Mouse (Mus musculus) kidney, embryonic 16.5 days (tissue): ENCODE data around the gene Xpr1. TPM values are rescaled to one million over a fixed set of nuclear protein-coding genes. Genes with fewer than 3 reads are reported as not detected.

Source experiments
- ATAC-seq: fragments of 200-750 bp; cut with Nextera tagmentation; 2 replicates; pipeline ENCODE4 v1.8.0; 2017; ENCODE audit warnings: moderate TSS enrichment; ENCODE audit not compliant: low FRiP score, low TSS enrichment
- H3K27ac ChIP-seq: fragments of 300-500 bp; sonication (generic); 2 replicates; pipeline ENCODE4 v1.5.1; 2014; ENCODE audit warnings: low read length
- H3K27me3 ChIP-seq: fragments of 300-500 bp; sonication (generic); 2 replicates; pipeline ENCODE4 v1.6.1; 2014; ENCODE audit warnings: low read length, control low read depth, mixed read lengths; ENCODE audit not compliant: insufficient read depth
- H3K36me3 ChIP-seq: fragments of 300-500 bp; sonication (generic); 2 replicates; pipeline ENCODE4 v1.6.1; 2014; ENCODE audit warnings: low read length, control low read depth, mixed read lengths; ENCODE audit not compliant: insufficient read depth
- H3K4me1 ChIP-seq: fragments of 300-500 bp; sonication (generic); 2 replicates; pipeline ENCODE4 v1.6.1; 2014; ENCODE audit warnings: low read length, control low read depth, mixed read lengths; ENCODE audit not compliant: insufficient read depth
- H3K4me2 ChIP-seq: fragments of 300-500 bp; sonication (generic); replicated peaks from 2 replicates; pipeline ENCODE4 v1.6.1; 2014; ENCODE audit warnings: low read depth, low read length
- H3K4me3 ChIP-seq: fragments of 300-500 bp; sonication (generic); 2 replicates; pipeline ENCODE4 v1.5.1; 2014; ENCODE audit warnings: mild to moderate bottlenecking, low read length
- H3K9ac ChIP-seq: fragments of 300-500 bp; sonication (generic); replicated peaks from 2 replicates; pipeline ENCODE4 v1.6.1; 2014; ENCODE audit warnings: low read length
- H3K9me3 ChIP-seq: fragments of 300-500 bp; sonication (generic); 2 replicates; pipeline ENCODE4 v1.6.1; 2016; ENCODE audit warnings: low read length, control low read depth
- WGBS: fragments of 180-500 bp; shearing (Covaris S2); extraction: QIAGEN DNeasy Blood & Tissue Kit; methylation state at CpG from one replicate; pipeline ENCODE4 v1.1.7; 2014; 5-methylcytosine and 5-hydroxymethylcytosine counted together
- polyA plus RNA-seq: library from polyadenylated mRNA; unstranded; fragments of >200 nt; fragmentation: Nextera tagmentation; extraction: Ambion mirVana; gene quantifications from 2 replicates; pipeline ENCODE4 v1.2.1, GENCODE M21; 2015

The Xpr1 gene
- polyA plus RNA-seq, 1 experiment from 2014 or later, result 9.2 TPM

GRCm38 (mm10) chr1:155238126-155238525 is 179.1 kb downstream of the Xpr1 start:
- Histone ChIP-seq H3K4me3 (no peak overlapping the region), H3K9ac (peak overlapping the region; percentile 35; the same call in 1 of the 2 replicates), H3K27me3 (no peaks in the 10 kb centered on the region), H3K9me3 (no peaks in the 10 kb centered on the region), H3K4me1 (peaks cover 57% of the 10 kb centered on the region), H3K4me2 (no peak overlapping the region), H3K27ac (peak overlapping the region; percentile 90), H3K36me3 (peaks cover 14% of the 10 kb centered on the region)
- 56% methylated on average over 5 of the region's 5 CpGs for WGBS
- ATAC-seq, result peak; percentile 57; the same call in 1 of the 2 replicates

- H3K4me2 ChIP-seq, result no peak overlapping the region
- WGBS, result 51% methylated on average over 11 of the region's 11 CpGs
- ATAC-seq, result peak; percentile 77
These were observed 179.8 kb downstream of the Xpr1 start for GRCm38 (mm10) chr1:155237390-155237789.

GRCm38 (mm10) chr1:155236306-155237024 is 180.8 kb downstream of the Xpr1 start:
- Histone ChIP-seq H3K27me3 (no peaks in the 10 kb centered on the region), H3K4me2 (no peak overlapping the region), H3K4me1 (peaks cover 69% of the 10 kb centered on the region), H3K9ac (no peak overlapping the region), H3K9me3 (no peaks in the 10 kb centered on the region), H3K4me3 (no peak overlapping the region), H3K36me3 (peaks cover 11% of the 10 kb centered on the region; the same call in 1 of the 2 replicates), H3K27ac (peak overlapping the region; percentile 90)
- ATAC-seq, result 0 out of 2 replicates have a peak, but pooled peaks have one; percentile 9
- WGBS, result 62% methylated on average over 13 of the region's 13 CpGs

More at GRCm38 (mm10) chr1:155237390-155237789, 179.8 kb downstream of the Xpr1 start:
- H3K9me3 ChIP-seq, result no peaks in the 10 kb centered on the region
- H3K27ac ChIP-seq, result peak overlapping the region; percentile 90
- H3K4me1 ChIP-seq, result peaks cover 62% of the 10 kb centered on the region
- peaks cover 14% of the 10 kb centered on the region for H3K36me3 ChIP-seq
- peak overlapping the region; percentile 35 for H3K9ac ChIP-seq
- H3K27me3 ChIP-seq, result no peaks in the 10 kb centered on the region
- no peak overlapping the region for H3K4me3 ChIP-seq

- WGBS, result 43% methylated on average over 2 of the region's 2 CpGs
- Histone ChIP-seq H3K9ac (no peak overlapping the region), H3K27ac (no peak overlapping the region), H3K4me2 (no peak overlapping the region), H3K9me3 (no peaks in the 10 kb centered on the region), H3K36me3 (peaks cover 4% of the 10 kb centered on the region; the same call in 1 of the 2 replicates), H3K4me3 (no peak overlapping the region), H3K27me3 (no peaks in the 10 kb centered on the region), H3K4me1 (peaks cover 74% of the 10 kb centered on the region)
- no peak for ATAC-seq
These were observed 181.6 kb downstream of the Xpr1 start for GRCm38 (mm10) chr1:155235641-155236040.

GRCm38 (mm10) chr1:155233931-155234607 is 183.1 kb downstream of the Xpr1 start:
- Histone ChIP-seq H3K27ac (peak overlapping the region; percentile 92), H3K9me3 (no peaks in the 10 kb centered on the region), H3K4me1 (peaks cover 83% of the 10 kb centered on the region), H3K4me3 (no peak overlapping the region), H3K27me3 (no peaks in the 10 kb centered on the region), H3K36me3 (no peaks in the 10 kb centered on the region), H3K9ac (peak overlapping the region; percentile 49; the same call in 1 of the 2 replicates), H3K4me2 (no peak overlapping the region)
- no peak for ATAC-seq
- WGBS, result 28% methylated on average over 14 of the region's 14 CpGs

- H3K27ac ChIP-seq, result peak overlapping the region; percentile 92
- ATAC-seq, result no peak
- no peaks in the 10 kb centered on the region for H3K27me3 ChIP-seq
- WGBS, result 67% methylated on average over 9 of the region's 9 CpGs
- H3K4me2 ChIP-seq, result no peak overlapping the region
- H3K36me3 ChIP-seq, result no peaks in the 10 kb centered on the region
- H3K9ac ChIP-seq, result no peak overlapping the region
- peaks cover 80% of the 10 kb centered on the region for H3K4me1 ChIP-seq
- H3K4me3 ChIP-seq, result no peak overlapping the region
- H3K9me3 ChIP-seq, result no peaks in the 10 kb centered on the region
These were observed 183.8 kb downstream of the Xpr1 start for GRCm38 (mm10) chr1:155233378-155233777.

- peak overlapping the region; percentile 51 for H3K9ac ChIP-seq
- no peak for ATAC-seq
- no peaks in the 10 kb centered on the region for H3K9me3 ChIP-seq
- no peak overlapping the region for H3K4me2 ChIP-seq
- H3K27me3 ChIP-seq, result no peaks in the 10 kb centered on the region
- H3K27ac ChIP-seq, result peak overlapping the region; percentile 92
- WGBS, result 34% methylated on average over 6 of the region's 6 CpGs
- H3K4me3 ChIP-seq, result no peak overlapping the region
- peaks cover 74% of the 10 kb centered on the region for H3K4me1 ChIP-seq
- no peaks in the 10 kb centered on the region for H3K36me3 ChIP-seq
These were observed 184.4 kb downstream of the Xpr1 start for GRCm38 (mm10) chr1:155232786-155233185.

GRCm38 (mm10) chr1:155232385-155232784 is 184.8 kb downstream of the Xpr1 start:
- no peaks in the 10 kb centered on the region for H3K27me3 ChIP-seq
- no peak for ATAC-seq
- no peaks in the 10 kb centered on the region for H3K9me3 ChIP-seq
- peak overlapping the region; percentile 92 for H3K27ac ChIP-seq
- H3K4me1 ChIP-seq, result peaks cover 70% of the 10 kb centered on the region
- H3K36me3 ChIP-seq, result no peaks in the 10 kb centered on the region
- peak overlapping the region; percentile 51; the same call in 1 of the 2 replicates for H3K9ac ChIP-seq
- WGBS, result 53% methylated on average over 12 of the region's 12 CpGs
- no peak overlapping the region for H3K4me2 ChIP-seq
- H3K4me3 ChIP-seq, result no peak overlapping the region

- H3K36me3 ChIP-seq, result peaks cover 8% of the 10 kb centered on the region; the same call in 1 of the 2 replicates
- H3K27me3 ChIP-seq, result no peaks in the 10 kb centered on the region
- no peak overlapping the region; the same call in 1 of the 2 replicates for H3K9ac ChIP-seq
- no peaks in the 10 kb centered on the region for H3K9me3 ChIP-seq
- peak overlapping the region; percentile 72 for H3K27ac ChIP-seq
- no peak overlapping the region for H3K4me3 ChIP-seq
- H3K4me1 ChIP-seq, result peaks cover 53% of the 10 kb centered on the region
- ATAC-seq, result peak; percentile 58
- no peak overlapping the region for H3K4me2 ChIP-seq
- 22% methylated on average over 14 of the region's 14 CpGs for WGBS
These were observed 187.5 kb downstream of the Xpr1 start for GRCm38 (mm10) chr1:155229464-155230411.
